In the genomic region with DNA sequence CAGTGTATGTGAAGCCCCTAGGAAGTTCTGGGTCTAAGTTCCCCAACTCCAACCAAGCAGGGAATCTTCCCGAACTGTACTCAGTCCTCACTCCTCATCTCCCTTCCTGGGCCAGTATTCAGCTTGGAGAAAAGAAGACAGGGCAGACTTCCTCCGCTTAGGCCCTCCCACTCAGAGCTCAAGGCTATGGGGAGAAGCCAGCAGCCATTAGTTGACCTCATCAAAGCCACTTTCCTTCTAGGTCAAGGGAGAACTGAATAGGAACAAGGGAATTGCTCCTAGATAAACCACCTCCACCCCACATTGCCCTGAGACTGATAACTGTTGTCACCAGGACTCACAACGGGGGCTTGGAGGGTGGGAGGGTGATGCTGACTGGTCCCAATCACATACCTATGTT, we compare ENCODE assay signal across 12 mouse cellular contexts.
"Had no signal": no experiment of that assay in that cellular context is flagged by ENCODE, and none has a peak within 500 bp of the region (broad histone marks: within the 10 kb centered on the region; RNA-seq: fewer than 3 reads in every experiment).

No protein-coding gene starts in this region.

- DNase-seq: gastrocnemius, postnatal 14 days; gastrocnemius, postnatal 36 days; heart, adult 18-20 months; heart, postnatal 10 days; kidney, adult 11 months; kidney, adult 2 months; kidney, adult 9 months; kidney, postnatal 14 days; kidney, postnatal 36 days; layer of hippocampus, adult 9-11 months; layer of hippocampus, postnatal 36 days; left cerebral cortex, postnatal 4 days had no signal
